Mouse (Mus musculus) CH12.LX (cell line): Measurements from ENCODE around the gene Tph2. TPM values are rescaled to one million over a fixed set of nuclear protein-coding genes. Genes with fewer than 3 reads are reported as not detected.

ENCODE experiments used
- DNase-seq: peaks from one replicate; pipeline ENCODE4 v3.0.0-alpha.2; 2013; ENCODE audit errors: extremely low read depth
- H3K27ac ChIP-seq: 2 replicates; pipeline ENCODE4 v1.5.1; 2012; ENCODE audit warnings: low read depth, mild to moderate bottlenecking, control low read depth, moderate library complexity; ENCODE audit not compliant: insufficient read depth
- H3K27me3 ChIP-seq: replicated peaks from 2 replicates; pipeline ENCODE3; 2012; ENCODE audit warnings: inconsistent platforms
- H3K36me3 ChIP-seq, 2 experiments: replicated peaks in 1 of 2; 2 replicates each; pipeline versions ENCODE3 to v1.6.1; 2012; ENCODE audit warnings: inconsistent platforms in 1 of 2, low read length in 1 of 2, mild to moderate bottlenecking in 1 of 2, mixed read lengths in 1 of 2, moderate library complexity in 1 of 2; ENCODE audit not compliant: control insufficient read depth in 1 of 2, insufficient read depth in 1 of 2
- H3K4me1 ChIP-seq, 2 experiments: 2 replicates each; pipeline ENCODE4 v1.6.1; 2012; ENCODE audit warnings: inconsistent platforms in 1 of 2, moderate library complexity in 1 of 2; ENCODE audit not compliant: insufficient read depth in 2 of 2, control insufficient read depth in 1 of 2
- H3K4me2 ChIP-seq: 2 replicates; pipeline ENCODE4 v1.6.1; 2012; ENCODE audit warnings: low read depth, mild to moderate bottlenecking, control low read depth; ENCODE audit not compliant: poor library complexity, insufficient read depth, severe bottlenecking
- H3K4me3 ChIP-seq, 3 experiments: fragments of 150-350 bp in 1 of 3; sonication (generic) in 1 of 3; replicated peaks in 1 of 3; 2 replicates each; pipeline versions ENCODE3 to v1.5.1; 2011 to 2012; ENCODE audit warnings: low read depth in 2 of 3, low read length in 2 of 3, mild to moderate bottlenecking in 2 of 3, moderate library complexity in 2 of 3, control low read depth in 1 of 3, improper control_type of control experiment in 1 of 3, inconsistent platforms in 1 of 3, mixed read lengths in 1 of 3; ENCODE audit not compliant: poor library complexity in 1 of 3
- H3K79me2 ChIP-seq: replicated peaks from 2 replicates; pipeline ENCODE4 v1.6.1; 2012; ENCODE audit warnings: mild to moderate bottlenecking, moderate library complexity; ENCODE audit not compliant: control insufficient read depth, poor library complexity, insufficient read depth, severe bottlenecking; ENCODE audit errors: extremely low read depth
- H3K9ac ChIP-seq: 2 replicates; pipeline ENCODE4 v1.6.1; 2012; ENCODE audit warnings: low read depth, mild to moderate bottlenecking, control low read depth, moderate library complexity; ENCODE audit not compliant: insufficient read depth
- H3K9me3 ChIP-seq: replicated peaks from 2 replicates; pipeline ENCODE3; 2012; ENCODE audit warnings: low read length, inconsistent platforms, mixed read lengths
- BHLHE40 ChIP-seq: IDR thresholded peaks from 2 replicates; pipeline ENCODE4 v1.6.1; 2011; ENCODE audit warnings: mild to moderate bottlenecking, low read depth, low read length, improper control_type of control experiment
- CHD1 ChIP-seq: IDR thresholded peaks from 2 replicates; pipeline ENCODE4 v1.6.1; 2012; ENCODE audit warnings: low read depth, low read length, improper control_type of control experiment, inconsistent platforms
- EP300 ChIP-seq: IDR thresholded peaks from 2 replicates; pipeline ENCODE4 v1.6.1; 2011; ENCODE audit warnings: low read length, improper control_type of control experiment
- GABPA ChIP-seq: IDR thresholded peaks from 2 replicates; pipeline ENCODE4 v1.6.1; 2012; ENCODE audit warnings: low read depth, low read length, improper control_type of control experiment, inconsistent platforms; ENCODE audit not compliant: insufficient replicate concordance
- IRF4 ChIP-seq: IDR thresholded peaks from 2 replicates; pipeline ENCODE4 v1.6.1; 2014; ENCODE audit warnings: low read depth, mild to moderate bottlenecking, inconsistent platforms, low read length, improper control_type of control experiment
- JUN ChIP-seq: IDR thresholded peaks from 2 replicates; pipeline ENCODE4 v1.6.1; 2011; ENCODE audit warnings: low read depth, mild to moderate bottlenecking, low read length, improper control_type of control experiment, moderate library complexity; ENCODE audit not compliant: insufficient read depth
- JUND ChIP-seq: conservative IDR thresholded peaks from 2 replicates; pipeline ENCODE4 v1.6.1; 2011; ENCODE audit warnings: low read depth, low read length, improper control_type of control experiment
- MAFK ChIP-seq: IDR thresholded peaks from 2 replicates; pipeline ENCODE4 v1.6.1; 2011; ENCODE audit warnings: low read length, improper control_type of control experiment; ENCODE audit not compliant: insufficient replicate concordance
- MAZ ChIP-seq: IDR thresholded peaks from 2 replicates; pipeline ENCODE4 v1.6.1; 2012; ENCODE audit warnings: low read depth, mild to moderate bottlenecking, inconsistent platforms, low read length, improper control_type of control experiment, moderate library complexity
- MXI1 ChIP-seq: IDR thresholded peaks from 2 replicates; pipeline ENCODE4 v1.6.1; 2011; ENCODE audit warnings: mild to moderate bottlenecking, low read depth, low read length, improper control_type of control experiment
- MYC ChIP-seq: IDR thresholded peaks from 2 replicates; pipeline ENCODE4 v1.6.1; 2011; ENCODE audit warnings: low read depth, mild to moderate bottlenecking, improper control_type of control experiment, low read length
- PAX5 ChIP-seq: IDR thresholded peaks from 2 replicates; pipeline ENCODE4 v1.6.1; 2012; ENCODE audit warnings: low read length, inconsistent platforms, mixed read lengths
- POLR2A ChIP-seq: IDR thresholded peaks from 2 replicates; pipeline ENCODE4 v1.6.1; 2011; ENCODE audit warnings: low read depth, mild to moderate bottlenecking, improper control_type of control experiment, low read length
- SIN3A ChIP-seq: IDR thresholded peaks from 2 replicates; pipeline ENCODE4 v1.6.1; 2012; ENCODE audit warnings: low read length, improper control_type of control experiment, inconsistent platforms
- TBP ChIP-seq: conservative IDR thresholded peaks from 2 replicates; pipeline ENCODE4 v1.6.1; 2011; ENCODE audit warnings: low read depth, low read length, improper control_type of control experiment
- USF2 ChIP-seq: conservative IDR thresholded peaks from 2 replicates; pipeline ENCODE4 v1.6.1; 2011; ENCODE audit warnings: low read depth, low read length, improper control_type of control experiment
- ZKSCAN1 ChIP-seq: IDR thresholded peaks from 2 replicates; pipeline ENCODE4 v1.6.1; 2012; ENCODE audit warnings: low read depth, inconsistent platforms, low read length, improper control_type of control experiment, borderline replicate concordance
- ZNF384 ChIP-seq: IDR thresholded peaks from 2 replicates; pipeline ENCODE4 v1.6.1; 2012; ENCODE audit warnings: low read depth, low read length, improper control_type of control experiment, inconsistent platforms
- dilution Hi-C: fragments of 300-500 bp; cut with MboI; formaldehyde crosslinking; loops from 2 replicates; pipeline ENCODE4 v1.14.3; 2020; ENCODE audit warnings: low sequenced_read_pairs; ENCODE audit not compliant: extremely low pct_unique_long_range_greater_than_20kb, extremely low pct_ligation_motif_present
- in situ Hi-C: fragments of 300-500 bp; cut with MboI; formaldehyde crosslinking; loops from 3 replicates; pipeline ENCODE4 v1.14.3; 2019; ENCODE audit warnings: low sequenced_read_pairs, low pct_ligation_motif_present, low pct_unique_long_range_greater_than_20kb, mixed read lengths
- polyA plus RNA-seq: library from polyadenylated mRNA; unstranded; fragments of >175 nt; gene quantifications from 2 replicates; pipeline ENCODE4 v1.2.1, GENCODE M21; 2012; ENCODE audit warnings: low read depth; ENCODE audit not compliant: insufficient read length
- total RNA-seq, 2 experiments: library from RNA; depleted of rRNA; stranded (reverse); fragments of 300-350 nt in 1 of 2; fragments of >200 nt in 1 of 2; gene quantifications; 2 replicates each; pipeline ENCODE4 v1.2.3; 2012 to 2014

The Tph2 gene
- total and polyA plus RNA-seq, 3 experiments, result 0.42 to 0.55 (median 0.54) TPM

- dilution Hi-C loops, result no loop called here
- DNase-seq, result no peak
- H3K9ac ChIP-seq, result no peak overlapping the region
- H3K36me3 ChIP-seq, result no peaks in the 10 kb centered on the region
- in situ Hi-C loops, result no loop called here
- H3K9me3 ChIP-seq, result peaks cover 4% of the 10 kb centered on the region
- no peak overlapping the region for H3K27ac ChIP-seq
- H3K27me3 ChIP-seq, result no peaks in the 10 kb centered on the region
- peaks cover 0 to 3% of the 10 kb centered on the region in 2 experiments; a peak in 1 of 4 replicates for H3K4me1 ChIP-seq
- H3K4me3 ChIP-seq, result no peak overlapping the region
- no peak for TF ChIP-seq PAX5
- no peak for TF ChIP-seq SIN3A
- TF ChIP-seq TBP, result no peak
- TF ChIP-seq ZKSCAN1, result no peak
- TF ChIP-seq USF2, result no peak
- TF ChIP-seq POLR2A, result no peak
- no peak for TF ChIP-seq CHD1
- TF ChIP-seq ZNF384, result no peak
- no peak for TF ChIP-seq MXI1
- TF ChIP-seq GABPA, result no peak
- no peak for TF ChIP-seq JUN
- no peak overlapping the region for H3K4me2 ChIP-seq
- no peaks in the 10 kb centered on the region for H3K79me2 ChIP-seq
These were observed 134.1 kb downstream of the Tph2 start for GRCm38 (mm10) chr10:115050674-115051073.

GRCm38 (mm10) chr10:115050178-115050577 is 134.6 kb downstream of the Tph2 start:
- in situ Hi-C loops, result no loop called here

GRCm38 (mm10) chr10:115048565-115048964 is 136.3 kb downstream of the Tph2 start:
- H3K4me1 ChIP-seq, result peaks cover 0 to 3% of the 10 kb centered on the region in 2 experiments; a peak in 1 of 4 replicates
- no peak overlapping the region for H3K9ac ChIP-seq
- dilution Hi-C loops, result no loop called here
- H3K36me3 ChIP-seq, result no peaks in the 10 kb centered on the region
- H3K27ac ChIP-seq, result no peak overlapping the region
- no peaks in the 10 kb centered on the region for H3K27me3 ChIP-seq
- H3K9me3 ChIP-seq, result no peaks in the 10 kb centered on the region
- TF ChIP-seq EP300 (no peak), MAZ (no peak), MYC (no peak), POLR2A (no peak), ZKSCAN1 (peak; percentile 88), TBP (no peak), IRF4 (no peak), BHLHE40 (no peak), JUND (no peak)
- TF ChIP-seq, all 38 proteins: peak for 1
- in situ Hi-C loops, result no loop called here
- no peak for DNase-seq
- Histone ChIP-seq H3K4me3 (no peak overlapping the region), H3K4me2 (no peak overlapping the region), H3K79me2 (no peaks in the 10 kb centered on the region)

More at GRCm38 (mm10) chr10:115050178-115050577, 134.6 kb downstream of the Tph2 start:
- TF ChIP-seq MAFK (no peak), TBP (no peak), IRF4 (no peak)
- TF ChIP-seq, all 38 proteins: peak for 0
- Histone ChIP-seq H3K36me3 (no peaks in the 10 kb centered on the region), H3K79me2 (no peaks in the 10 kb centered on the region), H3K27me3 (no peaks in the 10 kb centered on the region), H3K4me2 (no peak overlapping the region), H3K4me1 (peaks cover 0 to 3% of the 10 kb centered on the region in 2 experiments; a peak in 1 of 4 replicates), H3K27ac (no peak overlapping the region), H3K9ac (no peak overlapping the region), H3K9me3 (peaks cover under 1% of the 10 kb centered on the region), H3K4me3 (no peak overlapping the region)
- DNase-seq, result no peak
- dilution Hi-C loops, result no loop called here
